Mouse (Mus musculus): ENCODE measurements at regions not wholly inside any gene's neighbourhood (a gene's known extent, or its start where the extent isn't known, plus 50 kb on each side); places are given as distances from the start of the nearest gene placed in this dataset.

DNA sequence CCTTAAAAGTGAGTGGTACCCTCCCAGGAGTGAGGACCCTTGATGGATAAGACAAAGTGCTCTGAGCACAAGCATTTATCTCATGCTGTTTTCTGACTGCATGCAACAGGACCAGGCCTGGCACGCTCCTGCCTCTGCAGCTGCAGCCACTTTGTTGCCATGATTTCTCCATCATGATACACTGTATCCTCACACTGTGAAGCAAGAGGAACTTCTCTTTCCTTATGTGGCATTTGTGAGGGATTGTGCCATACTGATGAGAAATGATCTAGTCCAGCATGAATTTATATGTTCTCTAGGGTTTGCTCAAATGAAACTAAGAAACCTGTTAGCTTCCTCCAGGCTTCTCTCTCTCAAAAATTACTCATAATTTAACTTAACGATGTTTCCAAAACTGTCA is 380.2 kb upstream of the Trib2 start:
- no peak for TF ChIP-seq CTCF (IDR thresholded peaks at IDR 0.05)
- Histone ChIP-seq H3K4me3 (no peak overlapping the region), H3K27ac (no peak overlapping the region)
- intact Hi-C loops (cut with DNase I) = no loop called here
- no peak for DNase-seq

GRCm38 (mm10) chr12:16191803-16192389 is 375.2 kb upstream of the Trib2 start:
- no peak for DNase-seq
- intact Hi-C loops (cut with DNase I) = no loop called here
- TF ChIP-seq CTCF (IDR thresholded peaks at IDR 0.05) = no peak
- H3K4me3 ChIP-seq = no peak overlapping the region
- peak overlapping the region; percentile 77 for H3K27ac ChIP-seq

DNA sequence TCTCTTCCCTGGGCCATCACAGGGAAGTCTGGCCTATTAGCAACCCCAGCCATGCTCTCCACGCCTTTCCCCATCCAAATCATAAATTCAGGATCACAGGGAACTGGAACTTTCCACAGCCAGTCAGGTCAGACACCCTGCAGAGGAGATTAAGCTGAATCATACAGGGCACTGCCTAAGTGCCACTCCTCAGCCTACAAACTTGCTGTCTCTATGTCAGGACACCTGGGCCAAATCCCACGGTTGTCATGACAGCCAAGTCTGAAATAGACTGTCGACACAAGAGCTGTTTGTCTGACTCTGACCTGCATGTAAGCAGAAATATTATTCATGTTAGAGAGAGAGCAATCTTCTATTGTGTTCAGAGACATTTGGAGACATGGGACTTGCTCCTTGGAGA is 374.0 kb upstream of the Trib2 start:
- H3K4me3 ChIP-seq = no peak overlapping the region
- peak; percentile 67 for DNase-seq
- no peak for TF ChIP-seq CTCF (IDR thresholded peaks at IDR 0.05)
- peak overlapping the region; percentile 77 for H3K27ac ChIP-seq
- intact Hi-C loops (cut with DNase I) = no loop called here

- TF ChIP-seq CTCF (IDR thresholded peaks at IDR 0.05) = peak; percentile 36; the same call in 1 of the 2 replicates
- Histone ChIP-seq H3K27ac (peak overlapping the region; percentile 77), H3K4me3 (no peak overlapping the region)
- no peak for DNase-seq
- intact Hi-C loops (cut with DNase I) = loop anchor here (10.0 kb wide), 1 partner anchor 375 kb away; the partner anchor contains the start of gene Trib2
Measured at GRCm38 (mm10) chr12:16189441-16189840, 372.7 kb upstream of the Trib2 start.

DNA sequence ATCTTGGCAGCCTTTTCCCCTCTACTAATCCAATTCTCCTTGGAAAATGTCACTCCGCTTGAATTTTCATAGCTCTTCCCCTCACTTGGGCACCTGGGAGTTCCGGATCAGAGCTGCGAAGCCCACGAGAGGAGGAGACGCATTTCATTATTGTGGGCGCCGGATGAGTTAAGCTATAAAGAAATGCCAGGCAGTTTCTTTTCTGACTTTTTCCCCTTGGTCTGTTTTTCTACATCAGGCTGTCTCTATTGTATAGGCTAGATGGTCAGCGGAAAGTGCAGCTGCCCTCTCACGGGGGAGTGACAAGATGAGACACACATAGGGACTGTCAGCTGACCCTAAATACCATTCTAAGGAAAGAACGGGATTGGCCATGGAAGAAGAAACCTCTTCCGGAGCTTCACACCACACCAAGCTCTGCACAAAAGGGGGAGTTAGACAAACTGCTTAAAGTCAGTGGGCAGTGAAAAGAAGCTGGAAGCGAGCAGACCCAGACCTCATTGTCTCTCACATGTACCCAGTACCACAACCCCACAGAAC is 369.3 kb upstream of the Trib2 start:
- intact Hi-C loops (cut with DNase I) = loop anchor here (10.0 kb wide), 1 partner anchor 371 kb away; the partner anchor contains the start of gene Trib2
- Histone ChIP-seq H3K4me3 (peak overlapping the region; percentile 65), H3K27ac (peak overlapping the region; percentile 73)
- no peak for DNase-seq
- no peak for TF ChIP-seq CTCF (IDR thresholded peaks at IDR 0.05)

DNA sequence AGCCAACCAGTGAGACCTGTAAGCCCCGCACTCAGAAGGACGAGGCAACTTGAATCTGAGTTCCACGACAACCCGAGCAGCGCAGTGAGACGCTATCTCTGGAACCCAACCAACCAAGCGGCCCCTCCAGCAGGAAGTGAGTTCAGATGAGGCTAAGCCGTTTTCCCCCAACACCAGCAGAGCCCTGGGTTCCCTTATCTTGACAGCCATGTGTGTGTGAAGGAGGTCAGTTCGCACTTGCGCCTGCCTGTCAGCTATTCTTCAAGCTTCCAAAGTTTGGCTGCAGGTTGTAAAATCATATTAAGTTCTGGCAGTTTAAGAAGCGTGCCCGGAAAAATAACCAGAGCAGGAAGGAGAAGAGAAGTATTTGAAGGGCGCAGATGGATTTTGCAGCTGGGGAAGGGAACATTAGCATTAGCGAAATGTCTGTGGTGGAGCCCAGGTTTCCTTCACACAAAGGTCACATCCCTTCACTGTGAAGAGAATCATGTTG is 368.8 kb upstream of the Trib2 start:
- intact Hi-C loops (cut with DNase I) = loop anchor here (10.0 kb wide), 1 partner anchor 371 kb away; the partner anchor contains the start of gene Trib2
- DNase-seq = peak; percentile 47
- Histone ChIP-seq H3K4me3 (peak overlapping the region; percentile 65), H3K27ac (peak overlapping the region; percentile 73)
- TF ChIP-seq CTCF (IDR thresholded peaks at IDR 0.05) = no peak

GRCm38 (mm10) chr12:16183055-16183454 is 366.3 kb upstream of the Trib2 start:
- no peak for TF ChIP-seq CTCF (IDR thresholded peaks at IDR 0.05)
- intact Hi-C loops (cut with DNase I) = loop anchor here (10.0 kb wide), 1 partner anchor 368 kb away; the partner anchor contains the start of gene Trib2

DNA sequence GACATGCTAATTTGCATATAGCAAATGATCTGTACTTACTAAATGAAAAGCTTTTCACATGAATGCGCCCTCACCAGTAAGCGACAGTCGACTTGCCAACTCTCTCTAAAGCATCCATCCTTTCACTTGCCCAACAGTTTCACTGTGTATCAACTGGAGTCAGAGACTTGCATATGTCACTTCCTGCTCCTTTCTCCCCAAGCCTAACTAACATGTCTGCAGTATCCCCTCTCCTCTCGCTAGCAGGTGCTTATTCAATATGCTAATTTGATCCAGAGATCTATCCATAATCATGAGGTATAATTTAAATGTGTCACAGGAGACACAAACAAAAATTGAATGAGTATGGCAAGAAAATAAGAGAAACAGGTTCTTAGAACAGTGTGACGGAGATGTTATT is 364.9 kb upstream of the Trib2 start:
- no peak for DNase-seq
- TF ChIP-seq CTCF (IDR thresholded peaks at IDR 0.05) = no peak
- intact Hi-C loops (cut with DNase I) = loop anchor here (10.0 kb wide), 1 partner anchor 367 kb away; the partner anchor contains the start of gene Trib2

More at GRCm38 (mm10) chr12:16183055-16183454, 366.3 kb upstream of the Trib2 start:
- DNase-seq = no peak
- Histone ChIP-seq H3K4me3 (no peak overlapping the region), H3K27ac (peak overlapping the region; percentile 35; the same call in 1 of the 2 replicates)

DNA sequence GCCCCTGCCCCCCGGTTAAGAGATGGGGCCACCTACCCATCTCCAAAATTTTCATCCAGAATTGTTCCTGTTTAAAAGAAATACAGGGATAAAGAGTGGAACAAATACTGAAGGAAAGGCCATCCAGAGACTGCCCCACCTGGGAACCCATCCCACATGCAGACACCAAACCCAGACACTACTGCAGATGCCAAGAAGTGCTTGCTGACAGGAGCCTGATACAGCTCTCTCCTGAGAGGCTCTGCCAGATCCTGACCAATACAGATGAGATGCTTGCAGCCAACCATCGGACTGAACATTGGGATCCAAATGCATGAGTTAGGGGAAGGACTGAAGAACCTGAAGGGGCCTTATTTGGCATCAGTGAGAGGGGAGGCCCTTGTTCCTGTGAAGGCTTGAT is 363.2 kb upstream of the Trib2 start:
- TF ChIP-seq CTCF (IDR thresholded peaks at IDR 0.05) = no peak
- intact Hi-C loops (cut with DNase I) = loop anchor here (10.0 kb wide), 1 partner anchor 365 kb away; the partner anchor contains the start of gene Trib2
- Histone ChIP-seq H3K27ac (no peak overlapping the region), H3K4me3 (no peak overlapping the region)
- DNase-seq = no peak

More for the DNA sequence above, 364.9 kb upstream of the Trib2 start:
- H3K27ac ChIP-seq = no peak overlapping the region
- no peak overlapping the region for H3K4me3 ChIP-seq

DNA sequence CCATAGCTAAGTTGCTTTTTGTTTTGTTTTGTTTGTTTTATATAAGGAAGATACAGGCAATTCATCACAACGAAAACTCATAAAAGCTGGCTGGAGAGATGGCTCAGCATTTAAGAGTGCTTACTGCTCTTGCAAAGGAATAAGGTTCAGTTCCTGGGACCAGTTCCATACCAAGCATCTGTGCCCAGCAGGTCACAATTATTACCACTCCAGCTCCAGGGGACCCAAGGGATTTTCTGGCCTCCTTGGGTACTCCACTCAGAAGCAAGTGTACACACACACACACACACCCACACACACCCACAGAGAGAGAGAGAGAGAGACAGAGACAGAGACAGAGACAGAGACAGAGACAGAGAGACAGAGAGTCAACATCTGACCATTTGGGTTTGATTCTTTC is 359.6 kb upstream of the Trib2 start:
- no peak for DNase-seq
- Histone ChIP-seq H3K4me3 (no peak overlapping the region), H3K27ac (no peak overlapping the region)
- intact Hi-C loops (cut with DNase I) = no loop called here
- TF ChIP-seq CTCF (IDR thresholded peaks at IDR 0.05) = no peak

DNA sequence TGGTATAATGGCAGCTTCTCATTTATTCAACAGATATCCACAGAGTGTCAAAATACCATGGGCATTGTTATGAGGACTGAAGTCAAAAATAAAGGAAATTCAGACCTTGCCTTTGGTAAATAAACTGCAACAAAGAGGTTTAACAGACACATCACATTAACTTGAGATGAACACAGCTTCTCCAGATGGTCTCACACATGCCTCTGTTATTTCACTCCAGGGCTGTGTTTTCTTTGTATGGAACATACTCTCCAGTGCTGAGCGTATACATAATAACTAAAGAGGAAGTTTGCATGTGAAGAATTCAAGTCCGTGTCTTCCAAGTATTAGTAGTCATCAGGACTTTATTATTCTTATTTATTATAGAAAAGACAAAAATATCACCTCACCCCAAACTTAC is 355.5 kb upstream of the Trib2 start:
- Histone ChIP-seq H3K4me3 (no peak overlapping the region), H3K27ac (peak overlapping the region; percentile 31; the same call in 1 of the 2 replicates)
- intact Hi-C loops (cut with DNase I) = no loop called here
- no peak for TF ChIP-seq CTCF (IDR thresholded peaks at IDR 0.05)
- no peak for DNase-seq

DNA sequence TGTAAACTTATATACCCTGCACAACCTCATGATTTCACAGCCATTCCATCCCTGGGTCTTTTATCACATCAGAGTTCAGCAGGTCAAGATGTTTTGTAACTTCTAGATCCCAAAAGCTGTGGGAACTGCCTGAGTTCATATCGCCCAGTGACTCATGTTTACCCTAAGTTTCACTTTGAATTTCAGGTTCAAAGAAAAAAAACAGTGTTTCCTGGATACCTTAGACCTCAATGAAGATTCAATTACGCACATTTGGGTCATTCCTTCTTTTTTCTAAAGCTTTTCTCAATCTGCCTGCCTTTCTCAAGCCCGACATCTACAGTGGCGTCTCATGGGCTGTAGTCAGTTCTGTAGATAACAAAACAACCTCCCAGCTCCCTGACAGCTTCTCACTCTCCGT is 354.9 kb upstream of the Trib2 start:
- no peak for TF ChIP-seq CTCF (IDR thresholded peaks at IDR 0.05)
- intact Hi-C loops (cut with DNase I) = no loop called here

GRCm38 (mm10) chr12:16169781-16170535 is 353.2 kb upstream of the Trib2 start:
- H3K4me3 ChIP-seq = no peak overlapping the region
- intact Hi-C loops (cut with DNase I) = no loop called here
- peak overlapping the region; percentile 59 for H3K27ac ChIP-seq
- no peak for TF ChIP-seq CTCF (IDR thresholded peaks at IDR 0.05)
- peak; percentile 30 for DNase-seq

More for the DNA sequence above, 354.9 kb upstream of the Trib2 start:
- H3K27ac ChIP-seq = peak overlapping the region; percentile 31
- no peak for DNase-seq
- H3K4me3 ChIP-seq = no peak overlapping the region

Data from gastrocnemius, adult 2 months (tissue).